Comparison of ENCODE assay signal across 9 mouse cellular contexts in the genomic region with DNA sequence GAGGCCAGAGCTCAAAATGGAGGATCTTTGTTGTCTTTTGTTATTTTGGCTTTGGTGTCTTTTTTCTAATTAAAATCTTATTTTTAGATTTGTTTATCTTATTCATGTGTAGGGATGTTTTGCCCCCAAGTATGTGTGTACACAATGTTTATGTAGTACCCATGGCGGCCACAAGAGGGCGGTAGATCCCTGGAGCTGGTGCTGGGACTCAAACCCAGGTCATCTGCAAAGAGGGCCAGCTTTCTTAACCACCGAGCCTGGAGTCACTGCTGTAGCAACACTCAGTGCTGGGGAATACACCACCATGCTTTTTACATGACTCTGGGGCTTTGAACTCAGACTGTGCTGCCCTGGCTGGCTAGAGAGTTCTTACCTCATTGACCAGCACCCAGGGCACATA. TPM values are rescaled to one million over a fixed set of nuclear protein-coding genes. Genes with fewer than 3 reads are reported as not detected.
DNase-seq lines count a peak whose midpoint lies in the region; ATAC-seq lines count a peak whose summit lies in the region.
"Had no signal": no experiment of that assay in that cellular context is flagged by ENCODE, and none has a peak within 500 bp of the region (broad histone marks: within the 10 kb centered on the region; RNA-seq: fewer than 3 reads in every experiment).

No protein-coding gene starts in this region.

- ATAC-seq in forebrain, embryonic 13.5 days: no peak
- no peak for ATAC-seq in forebrain, embryonic 14.5 days

- H3K27me3 ChIP-seq in forebrain, embryonic 10.5 days (ENCODE audit: poor library complexity, severe bottlenecking): peaks cover 19% of the 10 kb centered on the region
- H3K27me3 ChIP-seq in forebrain, embryonic 13.5 days: peaks cover 10% of the 10 kb centered on the region; the same call in 1 of the 2 replicates
- peaks cover 17% of the 10 kb centered on the region for H3K27me3 ChIP-seq in embryonic facial prominence, embryonic 10.5 days (replicated peaks; ENCODE audit: low read depth, poor library complexity, severe bottlenecking)
- no peaks in the 10 kb centered on the region for H3K27me3 ChIP-seq in forebrain, embryonic 14.5 days (replicated peaks; ENCODE audit: control insufficient read depth, insufficient read depth, low read length)

- no peak overlapping the region for H3K27ac ChIP-seq in forebrain, embryonic 10.5 days
- H3K27ac ChIP-seq in forebrain, embryonic 13.5 days: no peak overlapping the region
- no peak overlapping the region for H3K27ac ChIP-seq in embryonic facial prominence, embryonic 10.5 days (replicated peaks)
- H3K27ac ChIP-seq in forebrain, embryonic 14.5 days (ENCODE audit: low read depth, low read length): no peak overlapping the region
- H3K27ac ChIP-seq: midbrain, embryonic 12.5 days had no signal

- no peak overlapping the region for H3K4me3 ChIP-seq in forebrain, embryonic 10.5 days
- no peak overlapping the region for H3K4me3 ChIP-seq in forebrain, embryonic 13.5 days
- no peak overlapping the region for H3K4me3 ChIP-seq in embryonic facial prominence, embryonic 10.5 days
- no peak overlapping the region for H3K4me3 ChIP-seq in forebrain, embryonic 14.5 days (ENCODE audit: low read depth, low read length)
- H3K4me3 ChIP-seq: midbrain, embryonic 12.5 days had no signal

- DNase-seq in forebrain, embryonic 10.5 days (ENCODE audit: extremely low spot score, low spot score): peak; percentile 66
- peak; percentile 74 for DNase-seq in right cerebral cortex, postnatal 4 days
- DNase-seq in right cerebral cortex, postnatal 10 days (ENCODE audit: low spot score in 2 of 2): no peak
- DNase-seq in embryonic facial prominence, embryonic 10.5 days (ENCODE audit: low spot score): peak; percentile 66
- DNase-seq in lung, postnatal 14 days: peak; percentile 73
- DNase-seq in thymus, postnatal 14 days: peak; percentile 84
- no peak for DNase-seq in forebrain, embryonic 14.5 days (ENCODE audit: low spot score)

- 5% methylated on average over 3 of the region's 3 CpGs for WGBS in forebrain, embryonic 10.5 days
- WGBS in forebrain, embryonic 13.5 days: 5% methylated on average over 3 of the region's 3 CpGs
- WGBS in embryonic facial prominence, embryonic 10.5 days: 6% methylated on average over 3 of the region's 3 CpGs
- 3% methylated on average over 3 of the region's 3 CpGs for WGBS in forebrain, embryonic 14.5 days

- no peak overlapping the region for H3K9ac ChIP-seq in forebrain, embryonic 13.5 days
- H3K9ac ChIP-seq in forebrain, embryonic 14.5 days (ENCODE audit: low read length): no peak overlapping the region
- H3K9ac ChIP-seq: midbrain, embryonic 12.5 days had no signal

- peaks cover 16% of the 10 kb centered on the region for H3K36me3 ChIP-seq in forebrain, embryonic 10.5 days (replicated peaks)
- H3K36me3 ChIP-seq in forebrain, embryonic 13.5 days (ENCODE audit: poor library complexity, severe bottlenecking): peaks cover 11% of the 10 kb centered on the region
- peaks cover 15% of the 10 kb centered on the region for H3K36me3 ChIP-seq in embryonic facial prominence, embryonic 10.5 days (replicated peaks)
- H3K36me3 ChIP-seq in forebrain, embryonic 14.5 days (ENCODE audit: control insufficient read depth, insufficient read depth, low read length): peaks cover 20% of the 10 kb centered on the region

- H3K4me2 ChIP-seq in forebrain, embryonic 13.5 days: no peak overlapping the region
- no peak overlapping the region for H3K4me2 ChIP-seq in forebrain, embryonic 14.5 days (ENCODE audit: low read length)
- H3K4me2 ChIP-seq: midbrain, embryonic 12.5 days had no signal

- peaks cover 69% of the 10 kb centered on the region for H3K4me1 ChIP-seq in forebrain, embryonic 10.5 days
- H3K4me1 ChIP-seq in forebrain, embryonic 13.5 days: peaks cover 38% of the 10 kb centered on the region
- H3K4me1 ChIP-seq in embryonic facial prominence, embryonic 10.5 days: peaks cover 59% of the 10 kb centered on the region
- H3K4me1 ChIP-seq in forebrain, embryonic 14.5 days (ENCODE audit: control insufficient read depth, insufficient read depth, low read length): peaks cover 19% of the 10 kb centered on the region

- no peaks in the 10 kb centered on the region for H3K9me3 ChIP-seq in forebrain, embryonic 10.5 days
- no peaks in the 10 kb centered on the region for H3K9me3 ChIP-seq in forebrain, embryonic 13.5 days (replicated peaks)
- H3K9me3 ChIP-seq in embryonic facial prominence, embryonic 10.5 days: no peaks in the 10 kb centered on the region
- H3K9me3 ChIP-seq in forebrain, embryonic 14.5 days (replicated peaks; ENCODE audit: control insufficient read depth, low read length): no peaks in the 10 kb centered on the region
- H3K9me3 ChIP-seq: midbrain, embryonic 12.5 days had no signal

RNA-seq across cellular contexts. Expression of a gene that starts 2.6 kb away (rescaled TPM):
- 30.8 and 34.3 TPM in 2 replicates for polyA plus RNA-seq in forebrain, embryonic 10.5 days (2016; fragmentation: Nextera tagmentation; extraction: Ambion mirVana)
- polyA plus RNA-seq in forebrain, embryonic 13.5 days (2015; fragmentation: Nextera tagmentation; extraction: Ambion mirVana): 44.8 and 48.0 TPM in 2 replicates
- polyA plus RNA-seq in embryonic facial prominence, embryonic 10.5 days (2016; fragmentation: Nextera tagmentation; extraction: Ambion mirVana): 28.2 and 34.5 TPM in 2 replicates
- 52.3 and 60.8 TPM in 2 replicates for polyA plus RNA-seq in forebrain, embryonic 14.5 days (2014; fragmentation: Nextera tagmentation; extraction: Ambion mirVana)

RNA-seq across cellular contexts. Expression of a gene that starts 8.9 kb away (rescaled TPM):
- 10.5 and 12.2 TPM in 2 replicates for polyA plus RNA-seq in forebrain, embryonic 10.5 days (2016; fragmentation: Nextera tagmentation; extraction: Ambion mirVana)
- polyA plus RNA-seq in forebrain, embryonic 13.5 days (2015; fragmentation: Nextera tagmentation; extraction: Ambion mirVana): 180 and 188 TPM in 2 replicates
- polyA plus RNA-seq in embryonic facial prominence, embryonic 10.5 days (2016; fragmentation: Nextera tagmentation; extraction: Ambion mirVana): 13.6 and 16.2 TPM in 2 replicates
- 330 and 371 TPM in 2 replicates for polyA plus RNA-seq in forebrain, embryonic 14.5 days (2014; fragmentation: Nextera tagmentation; extraction: Ambion mirVana)

RNA-seq across cellular contexts. Expression of a gene that starts 13.2 kb away (rescaled TPM):
- 67.1 and 69.2 TPM in 2 replicates for polyA plus RNA-seq in forebrain, embryonic 10.5 days (2016; fragmentation: Nextera tagmentation; extraction: Ambion mirVana)
- polyA plus RNA-seq in forebrain, embryonic 13.5 days (2015; fragmentation: Nextera tagmentation; extraction: Ambion mirVana): 84.3 and 84.6 TPM in 2 replicates
- 79.2 and 79.8 TPM in 2 replicates for polyA plus RNA-seq in embryonic facial prominence, embryonic 10.5 days (2016; fragmentation: Nextera tagmentation; extraction: Ambion mirVana)
- polyA plus RNA-seq in forebrain, embryonic 14.5 days (2014; fragmentation: Nextera tagmentation; extraction: Ambion mirVana): 57.9 and 84.9 TPM in 2 replicates

RNA-seq across cellular contexts. Expression of a gene that starts 39.8 kb away (rescaled TPM):
- 0.38 and 0.68 TPM in 2 replicates for polyA plus RNA-seq in forebrain, embryonic 10.5 days (2016; fragmentation: Nextera tagmentation; extraction: Ambion mirVana)
- 0.10 TPM in 1 of 2 replicates, not detected in the other for polyA plus RNA-seq in forebrain, embryonic 13.5 days (2015; fragmentation: Nextera tagmentation; extraction: Ambion mirVana)
- 0.20 and 0.69 TPM in 2 replicates for polyA plus RNA-seq in embryonic facial prominence, embryonic 10.5 days (2016; fragmentation: Nextera tagmentation; extraction: Ambion mirVana)
- not detected in 2 replicates for polyA plus RNA-seq in forebrain, embryonic 14.5 days (2014; fragmentation: Nextera tagmentation; extraction: Ambion mirVana)

RNA-seq across cellular contexts. Expression of a gene that starts 41.5 kb away (rescaled TPM):
- 12.0 and 14.9 TPM in 2 replicates for polyA plus RNA-seq in forebrain, embryonic 10.5 days (2016; fragmentation: Nextera tagmentation; extraction: Ambion mirVana)
- 15.8 and 16.0 TPM in 2 replicates for polyA plus RNA-seq in forebrain, embryonic 13.5 days (2015; fragmentation: Nextera tagmentation; extraction: Ambion mirVana)
- polyA plus RNA-seq in embryonic facial prominence, embryonic 10.5 days (2016; fragmentation: Nextera tagmentation; extraction: Ambion mirVana): 12.4 and 13.9 TPM in 2 replicates
- 15.5 and 18.6 TPM in 2 replicates for polyA plus RNA-seq in forebrain, embryonic 14.5 days (2014; fragmentation: Nextera tagmentation; extraction: Ambion mirVana)

Comparison
In these comparisons a context has a peak if more than half of its experiments do, and no peak if none do; other contexts are left out.
1. DNase-seq: peak in forebrain, embryonic 10.5 days (single experiment), right cerebral cortex, postnatal 4 days (single experiment), embryonic facial prominence, embryonic 10.5 days (single experiment), lung, postnatal 14 days (single experiment) and thymus, postnatal 14 days (single experiment); none in right cerebral cortex, postnatal 10 days (0 of 2) and forebrain, embryonic 14.5 days (single experiment).
2. RNA of a gene that starts 8.9 kb away (polyA plus RNA-seq): 330 to 371 TPM in forebrain, embryonic 14.5 days and 180 to 188 TPM in forebrain, embryonic 13.5 days; 13.6 to 16.2 TPM in embryonic facial prominence, embryonic 10.5 days and 10.5 to 12.2 TPM in forebrain, embryonic 10.5 days; every median in the first group is over 10 times any median in the second.